Mouse (Mus musculus) spleen, embryonic (tissue): ENCODE data around the gene Gemin4.
"Not testable (repeated sequence)": the region's sequence is repeated elsewhere in the genome, so short reads cannot be mapped to it uniquely, and the experiment has no call there.

Experiments used
- CTCF ChIA-PET: fragments of 350-600 bp; sonication (Branson Sonifier 250); formaldehyde crosslinking; loops from one replicate; lab custom pipeline; 2022; lab: Charles Lee

The Gemin4 gene

GRCm38 (mm10) chr11:76224631-76225030 lies 7.2 kb upstream of the Gemin4 start:
- CTCF ChIA-PET: no interaction called here

GRCm38 (mm10) chr11:76216681-76217389 lies 629 bp downstream of the Gemin4 start:
- CTCF ChIA-PET: interaction anchor here (0.7 kb wide), 1 partner anchor 20 kb away, joined by 3 read pairs; no protein-coding TSS in a partner anchor

GRCm38 (mm10) chr11:76216049-76216540 lies 1.4 kb downstream of the Gemin4 start:
- CTCF ChIA-PET: interaction anchor here (0.7 kb wide), 1 partner anchor 19 kb away, joined by 3 read pairs; no protein-coding TSS in a partner anchor

GRCm38 (mm10) chr11:76215011-76215410 lies 2.5 kb downstream of the Gemin4 start:
- CTCF ChIA-PET: no interaction called here

GRCm38 (mm10) chr11:76213841-76214240 lies 3.6 kb downstream of the Gemin4 start:
- CTCF ChIA-PET: interaction anchor here (0.6 kb wide), 1 partner anchor 27 kb away, joined by 8 read pairs; no protein-coding TSS in a partner anchor

GRCm38 (mm10) chr11:76211595-76211994 lies 5.9 kb downstream of the Gemin4 start:
- CTCF ChIA-PET: not testable (repeated sequence)

- CTCF ChIA-PET: no interaction called here
Measured at GRCm38 (mm10) chr11:76210228-76210985, 7.1 kb downstream of the Gemin4 start.

GRCm38 (mm10) chr11:76206793-76207192 lies 10.7 kb downstream of the Gemin4 start:
- CTCF ChIA-PET: no interaction called here

- CTCF ChIA-PET: no interaction called here
Measured at GRCm38 (mm10) chr11:76201761-76202674, 15.4 kb downstream of the Gemin4 start.

- CTCF ChIA-PET: interaction anchor here (0.9 kb wide), 1 partner anchor 19 kb away, joined by 3 read pairs; no protein-coding TSS in a partner anchor
Measured at GRCm38 (mm10) chr11:76196977-76197469, 20.4 kb downstream of the Gemin4 start.

- CTCF ChIA-PET: interaction anchor here (0.9 kb wide), 1 partner anchor 20 kb away, joined by 3 read pairs; no protein-coding TSS in a partner anchor
Measured at GRCm38 (mm10) chr11:76196275-76196976, 21.0 kb downstream of the Gemin4 start.

- CTCF ChIA-PET: interaction anchor here (0.7 kb wide), 2 partner anchors 27 to 34 kb away, joined by 5 to 8 read pairs; no protein-coding TSS in a partner anchor
Measured at GRCm38 (mm10) chr11:76186908-76187307, 30.6 kb downstream of the Gemin4 start.

GRCm38 (mm10) chr11:76183745-76184144 lies 33.7 kb downstream of the Gemin4 start:
- CTCF ChIA-PET: interaction anchor here (0.6 to 0.7 kb wide), 2 partner anchors 13 to 1219 kb away, joined by 3 to 13 read pairs; no protein-coding TSS in a partner anchor

GRCm38 (mm10) chr11:76180146-76180540 lies 37.3 kb downstream of the Gemin4 start:
- CTCF ChIA-PET: no interaction called here

- CTCF ChIA-PET: no interaction called here
Measured at GRCm38 (mm10) chr11:76179495-76180145, 37.8 kb downstream of the Gemin4 start, which contains the start of the genes Vps53 and Fam57a. TSS of gene Vps53 (minus strand) at chr11:76179647. TSS of gene Fam57a (plus strand) at chr11:76179671.

GRCm38 (mm10) chr11:76178726-76179494 lies 38.6 kb downstream of the Gemin4 start:
- CTCF ChIA-PET: interaction anchor here (1.2 kb wide), 1 partner anchor 12 kb away, joined by 3 read pairs; no protein-coding TSS in a partner anchor

- CTCF ChIA-PET: interaction anchor here (0.6 kb wide), 1 partner anchor 14 kb away, joined by 3 read pairs; no protein-coding TSS in a partner anchor
Measured at GRCm38 (mm10) chr11:76170207-76170606, 47.3 kb downstream of the Gemin4 start.

GRCm38 (mm10) chr11:76168976-76169375 lies 48.5 kb downstream of the Gemin4 start:
- CTCF ChIA-PET: interaction anchor here (0.7 to 0.8 kb wide), 2 partner anchors 106 to 132 kb away, joined by 3 to 6 read pairs; no protein-coding TSS in a partner anchor
